Mouse (Mus musculus): ENCODE measurements around the gene Tmub1. TPM values are rescaled to one million over a fixed set of nuclear protein-coding genes. Genes with fewer than 3 reads are reported as not detected.

The Tmub1 gene
- polyA plus RNA-seq, 1 experiment = 61.2 TPM

GRCm38 (mm10) chr5:24426037-24426432 is 21.6 kb downstream of the Tmub1 start:
- TF ChIP-seq CTCF (IDR thresholded peaks at IDR 0.05; ENCODE audit: extremely low read depth, insufficient read depth, insufficient read length, insufficient replicate concordance) (no peak), POLR2A (IDR thresholded peaks at IDR 0.05; ENCODE audit: low read depth, low read length) (no peak)
- 19% methylated on average over 10 of the region's 10 CpGs for WGBS
- Histone ChIP-seq H3K36me3 (ENCODE audit: control insufficient read depth, insufficient read depth, low read length) (peaks cover 17% of the 10 kb centered on the region), H3K27ac (ENCODE audit: insufficient read depth, low read length) (no peak overlapping the region), H3K4me3 (ENCODE audit: extremely low read depth, insufficient read depth, insufficient read length) (peak overlapping the region; percentile 88; the same call in 1 of the 2 replicates), H3K27me3 (ENCODE audit: control insufficient read depth, insufficient read depth, low read length) (no peaks in the 10 kb centered on the region), H3K4me1 (ENCODE audit: control insufficient read depth, insufficient read depth, insufficient read length) (peaks cover 10% of the 10 kb centered on the region; the same call in 1 of the 2 replicates)
- DNase-seq (ENCODE audit: low read depth in 1 of 2, low spot score in 2 of 2) = no peak

- peak overlapping the region; percentile 74 for H3K27ac ChIP-seq (ENCODE audit: insufficient read depth, low read length)
These were observed 22.1 kb downstream of the Tmub1 start for GRCm38 (mm10) chr5:24425421-24426036.

GRCm38 (mm10) chr5:24424861-24425411 is 22.7 kb downstream of the Tmub1 start:
- Histone ChIP-seq H3K27ac (ENCODE audit: insufficient read depth, low read length) (peak overlapping the region; percentile 95), H3K36me3 (ENCODE audit: control insufficient read depth, insufficient read depth, low read length) (peaks cover 9% of the 10 kb centered on the region), H3K4me1 (ENCODE audit: control insufficient read depth, insufficient read depth, insufficient read length) (peaks cover 10% of the 10 kb centered on the region; the same call in 1 of the 2 replicates), H3K27me3 (ENCODE audit: control insufficient read depth, insufficient read depth, low read length) (no peaks in the 10 kb centered on the region), H3K4me3 (ENCODE audit: extremely low read depth, insufficient read depth, insufficient read length) (peak overlapping the region; percentile 88)
- under 1% methylated on average over 58 of the region's 60 CpGs for WGBS
- TF ChIP-seq POLR2A (IDR thresholded peaks at IDR 0.05; ENCODE audit: low read depth, low read length) (peak; percentile 9; the same call in 1 of the 2 replicates), CTCF (IDR thresholded peaks at IDR 0.05; ENCODE audit: extremely low read depth, insufficient read depth, insufficient read length, insufficient replicate concordance) (no peak)
- peak; percentile 78 to 82 for DNase-seq (ENCODE audit: low read depth in 1 of 2, low spot score in 2 of 2)

More at GRCm38 (mm10) chr5:24425421-24426036, 22.1 kb downstream of the Tmub1 start:
- Histone ChIP-seq H3K4me3 (ENCODE audit: extremely low read depth, insufficient read depth, insufficient read length) (peak overlapping the region; percentile 88), H3K4me1 (ENCODE audit: control insufficient read depth, insufficient read depth, insufficient read length) (peaks cover 10% of the 10 kb centered on the region; the same call in 1 of the 2 replicates), H3K36me3 (ENCODE audit: control insufficient read depth, insufficient read depth, low read length) (peaks cover 12% of the 10 kb centered on the region), H3K27me3 (ENCODE audit: control insufficient read depth, insufficient read depth, low read length) (no peaks in the 10 kb centered on the region)
- 1% methylated on average over 28 of the region's 30 CpGs for WGBS
- peak; percentile 39 to 61 for DNase-seq (ENCODE audit: low read depth in 1 of 2, low spot score in 2 of 2)
- TF ChIP-seq POLR2A (IDR thresholded peaks at IDR 0.05; ENCODE audit: low read depth, low read length) (no peak), CTCF (IDR thresholded peaks at IDR 0.05; ENCODE audit: extremely low read depth, insufficient read depth, insufficient read length, insufficient replicate concordance) (no peak)

DNA sequence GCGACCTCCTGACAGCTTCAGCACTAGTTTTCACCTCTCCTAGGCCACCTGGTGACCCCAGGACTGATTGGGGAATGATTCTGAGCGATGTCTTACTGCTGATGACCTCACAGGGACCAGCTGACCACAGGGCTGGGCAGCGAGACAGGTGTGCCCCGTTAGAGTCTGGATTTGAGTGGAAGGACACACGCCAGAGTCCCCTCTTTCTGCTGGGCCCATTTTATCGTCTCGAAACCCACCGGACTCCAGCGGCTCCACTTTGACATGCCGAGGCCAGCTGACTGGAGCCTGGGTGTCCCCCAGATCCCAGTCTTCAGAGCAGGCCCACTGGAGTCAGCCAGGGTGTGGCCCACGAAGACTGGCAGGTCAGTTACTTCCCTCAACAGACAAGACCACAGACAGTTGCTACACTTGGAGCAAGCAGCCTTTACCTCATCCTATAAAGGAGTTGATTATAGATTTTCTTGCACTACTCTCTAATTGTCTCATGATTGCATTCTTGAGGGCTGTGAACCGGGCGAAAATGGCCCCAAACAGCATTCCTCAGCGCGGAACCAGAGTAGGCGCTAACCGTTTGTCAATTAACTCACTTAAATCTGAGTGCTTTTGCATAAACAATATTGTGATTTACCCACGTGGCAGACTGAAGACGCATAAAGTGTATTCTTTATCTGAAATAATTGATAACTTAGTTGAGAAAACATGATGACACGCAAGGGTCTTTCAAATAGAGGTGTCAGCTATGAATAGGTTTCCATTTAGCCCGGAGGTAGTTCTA is 23.5 kb downstream of the Tmub1 start:
- Histone ChIP-seq H3K27ac (ENCODE audit: insufficient read depth, low read length) (peak overlapping the region; percentile 95), H3K4me3 (ENCODE audit: extremely low read depth, insufficient read depth, insufficient read length) (peak overlapping the region; percentile 88), H3K36me3 (ENCODE audit: control insufficient read depth, insufficient read depth, low read length) (peaks cover 3% of the 10 kb centered on the region), H3K27me3 (ENCODE audit: control insufficient read depth, insufficient read depth, low read length) (no peaks in the 10 kb centered on the region), H3K4me1 (ENCODE audit: control insufficient read depth, insufficient read depth, insufficient read length) (peaks cover 10% of the 10 kb centered on the region; the same call in 1 of the 2 replicates)
- TF ChIP-seq CTCF (IDR thresholded peaks at IDR 0.05; ENCODE audit: extremely low read depth, insufficient read depth, insufficient read length, insufficient replicate concordance) (no peak), POLR2A (IDR thresholded peaks at IDR 0.05; ENCODE audit: low read depth, low read length) (no peak; the same call in 1 of the 2 replicates)
- DNase-seq (ENCODE audit: low read depth in 1 of 2, low spot score in 2 of 2) = peak in 1 of 2 experiments; percentile 21
- 10% methylated on average over 21 of the region's 21 CpGs for WGBS

- Histone ChIP-seq H3K36me3 (ENCODE audit: control insufficient read depth, insufficient read depth, low read length) (peaks cover 3% of the 10 kb centered on the region), H3K4me3 (ENCODE audit: extremely low read depth, insufficient read depth, insufficient read length) (peak within 1 kb of the TSS; percentile 88), H3K27me3 (ENCODE audit: control insufficient read depth, insufficient read depth, low read length) (no peaks in the 10 kb centered on the region), H3K4me1 (ENCODE audit: control insufficient read depth, insufficient read depth, insufficient read length) (peaks cover 10% of the 10 kb centered on the region; the same call in 1 of the 2 replicates), H3K27ac (ENCODE audit: insufficient read depth, low read length) (peak within 1 kb of the TSS; percentile 95)
- peak; percentile 55 for TF ChIP-seq POLR2A (IDR thresholded peaks at IDR 0.05; ENCODE audit: low read depth, low read length)
- no peak for TF ChIP-seq CTCF (IDR thresholded peaks at IDR 0.05; ENCODE audit: extremely low read depth, insufficient read depth, insufficient read length, insufficient replicate concordance)
- under 1% methylated on average over 46 of the region's 46 CpGs for WGBS
- peak; percentile 97 to 98 for DNase-seq (ENCODE audit: low read depth in 1 of 2, low spot score in 2 of 2)
These were observed 24.3 kb downstream of the Tmub1 start, which contains the start of the genes Cdk5 and Slc4a2 for GRCm38 (mm10) chr5:24423129-24424003. Gene Cdk5, minus strand, starts transcription at chr5:24423530. Gene Slc4a2, plus strand, starts transcription at chr5:24423837.

- no peak for DNase-seq (ENCODE audit: low read depth in 1 of 2, low spot score in 2 of 2)
- Histone ChIP-seq H3K27ac (ENCODE audit: insufficient read depth, low read length) (no peak overlapping the region), H3K36me3 (ENCODE audit: control insufficient read depth, insufficient read depth, low read length) (peaks cover 3% of the 10 kb centered on the region), H3K4me3 (ENCODE audit: extremely low read depth, insufficient read depth, insufficient read length) (no peak overlapping the region), H3K4me1 (ENCODE audit: control insufficient read depth, insufficient read depth, insufficient read length) (peaks cover 3% of the 10 kb centered on the region; the same call in 1 of the 2 replicates), H3K27me3 (ENCODE audit: control insufficient read depth, insufficient read depth, low read length) (no peaks in the 10 kb centered on the region)
- TF ChIP-seq POLR2A (IDR thresholded peaks at IDR 0.05; ENCODE audit: low read depth, low read length) (no peak), CTCF (IDR thresholded peaks at IDR 0.05; ENCODE audit: extremely low read depth, insufficient read depth, insufficient read length, insufficient replicate concordance) (no peak)
- WGBS = 94% methylated on average over 9 of the region's 9 CpGs
These were observed 27.3 kb downstream of the Tmub1 start for GRCm38 (mm10) chr5:24420381-24420780.
